Mouse (Mus musculus): Measurements from ENCODE around the gene Shld2.

GRCm38 (mm10) chr14:34200738-34201230, 109.5 kb downstream of the Shld2 start:
- TF ChIP-seq USF1 (IDR thresholded peaks at IDR 0.05; ENCODE audit: low read depth) (no peak), CTCF (IDR thresholded peaks at IDR 0.05; ENCODE audit: control insufficient read depth, insufficient read depth, insufficient read length) (no peak), MYOD1 (IDR thresholded peaks at IDR 0.05; ENCODE audit: control insufficient read depth, insufficient read length, low read depth) (no peak)
